Mouse (Mus musculus): Measurements from ENCODE around the gene Sox1.

DNA sequence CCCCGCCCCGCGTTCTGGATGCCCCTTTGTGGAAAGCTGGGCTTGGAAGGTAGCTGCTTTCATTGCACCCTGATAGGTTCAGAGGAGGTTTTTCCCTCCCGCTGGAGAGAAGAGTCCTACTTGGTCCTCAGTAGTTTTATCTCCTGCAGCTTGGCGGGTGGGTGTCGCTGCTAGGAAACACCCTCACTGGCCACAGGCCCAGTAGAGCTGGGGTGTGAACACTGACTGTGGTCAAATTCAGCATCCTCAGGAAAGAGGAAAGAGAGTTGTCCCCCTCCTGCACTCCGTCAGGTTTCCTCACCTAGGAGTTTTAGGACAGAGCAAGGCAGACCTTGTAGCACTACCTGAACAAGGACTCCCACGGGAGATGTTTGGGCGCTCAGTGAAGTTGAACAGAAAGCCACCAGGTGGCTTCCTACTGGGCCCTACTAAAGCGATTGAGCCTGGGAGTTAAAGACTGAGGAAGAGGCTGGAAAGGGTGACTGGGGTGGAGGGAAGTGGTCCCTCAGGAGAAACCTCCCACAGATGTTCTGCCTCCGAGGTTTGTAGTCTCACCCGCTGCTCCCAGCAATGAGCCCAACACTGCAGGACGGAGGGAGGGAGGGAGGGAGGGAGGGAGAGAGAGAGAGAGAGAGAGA is 7.8 kb upstream of the Sox1 start:
- TF ChIP-seq CTCF (IDR thresholded peaks at IDR 0.05) (no peak), POLR2A (IDR thresholded peaks at IDR 0.05; ENCODE audit: insufficient read depth, low read depth, low read length) (no peak), EP300 (IDR thresholded peaks at IDR 0.05; ENCODE audit: insufficient read depth, low read depth, low read length) (no peak)
